Mouse (Mus musculus) midbrain, embryonic 13.5 days (tissue): ENCODE data around the gene Stk38. TPM values are rescaled to one million over a fixed set of nuclear protein-coding genes. Genes with fewer than 3 reads are reported as not detected.
A peak's percentile ranks its signal among the peaks of the same experiment; 100 is the strongest.

ENCODE experiments used
- ATAC-seq: fragments of 200-750 bp; cut with Nextera tagmentation; 2 replicates; pipeline ENCODE4 v1.8.0; 2017; ENCODE audit warnings: mild to moderate bottlenecking, moderate TSS enrichment, moderate library complexity
- H3K27ac ChIP-seq: fragments of 300-500 bp; sonication (generic); 2 replicates; pipeline ENCODE4 v1.5.1; 2015; ENCODE audit warnings: inconsistent platforms, mild to moderate bottlenecking, moderate library complexity
- H3K27me3 ChIP-seq: fragments of 300-500 bp; sonication (generic); 2 replicates; pipeline ENCODE4 v1.6.1; 2015; ENCODE audit warnings: mild to moderate bottlenecking, inconsistent platforms
- H3K36me3 ChIP-seq: fragments of 300-500 bp; sonication (generic); 2 replicates; pipeline ENCODE4 v1.6.1; 2015; ENCODE audit warnings: mild to moderate bottlenecking, inconsistent platforms
- H3K4me1 ChIP-seq: fragments of 300-500 bp; sonication (generic); replicated peaks from 2 replicates; pipeline ENCODE4 v1.6.1; 2015; ENCODE audit warnings: inconsistent platforms
- H3K4me2 ChIP-seq: fragments of 300-500 bp; sonication (generic); replicated peaks from 2 replicates; pipeline ENCODE4 v1.6.1; 2015; ENCODE audit warnings: moderate library complexity, mild to moderate bottlenecking, inconsistent platforms
- H3K4me3 ChIP-seq: fragments of 300-500 bp; sonication (generic); replicated peaks from 2 replicates; pipeline ENCODE4 v1.5.1; 2015; ENCODE audit warnings: mild to moderate bottlenecking, inconsistent platforms
- H3K9ac ChIP-seq: fragments of 300-500 bp; sonication (generic); replicated peaks from 2 replicates; pipeline ENCODE4 v1.6.1; 2015; ENCODE audit warnings: mild to moderate bottlenecking, inconsistent platforms
- H3K9me3 ChIP-seq: fragments of 300-500 bp; sonication (generic); 2 replicates; pipeline ENCODE4 v1.6.1; 2016; ENCODE audit warnings: mild to moderate bottlenecking, inconsistent platforms
- WGBS: fragments of 180-500 bp; shearing (Covaris S2); methylation state at CpG from one replicate; pipeline ENCODE4 v1.1.7; 2015; 5-methylcytosine and 5-hydroxymethylcytosine counted together
- polyA plus RNA-seq: library from polyadenylated mRNA; unstranded; fragments of >200 nt; fragmentation: Nextera tagmentation; extraction: Ambion mirVana; gene quantifications from 2 replicates; pipeline ENCODE4 v1.2.1, GENCODE M21; 2015

The Stk38 gene
- polyA plus RNA-seq, 1 experiment from 2014 or later: 134 TPM

- Histone ChIP-seq H3K27me3 (peaks cover 11% of the 10 kb centered on the region), H3K4me2 (no peak overlapping the region), H3K9ac (no peak overlapping the region), H3K27ac (no peak overlapping the region), H3K4me3 (no peak overlapping the region), H3K4me1 (0 out of 2 replicates have a peak, but pooled peaks cover 3% of the 10 kb centered on the region), H3K9me3 (0 out of 2 replicates have a peak, but pooled peaks cover 2% of the 10 kb centered on the region), H3K36me3 (no peaks in the 10 kb centered on the region)
- no peak for ATAC-seq
Observed at GRCm38 (mm10) chr17:29020444-29020843, 12.6 kb upstream of the Stk38 start.

- no peaks in the 10 kb centered on the region for H3K36me3 ChIP-seq
- 83% methylated on average over 7 of the region's 7 CpGs for WGBS
Observed at GRCm38 (mm10) chr17:29019391-29019790, 11.6 kb upstream of the Stk38 start.

GRCm38 (mm10) chr17:29018292-29018984 is 10.6 kb upstream of the Stk38 start:
- Histone ChIP-seq H3K27me3 (no peaks in the 10 kb centered on the region), H3K27ac (no peak overlapping the region), H3K36me3 (no peaks in the 10 kb centered on the region), H3K4me1 (no peaks in the 10 kb centered on the region), H3K4me2 (no peak overlapping the region), H3K9ac (no peak overlapping the region), H3K9me3 (0 out of 2 replicates have a peak, but pooled peaks cover 3% of the 10 kb centered on the region), H3K4me3 (no peak overlapping the region)
- ATAC-seq: no peak
- WGBS: 47% methylated on average over 11 of the region's 11 CpGs

More at GRCm38 (mm10) chr17:29019391-29019790, 11.6 kb upstream of the Stk38 start:
- Histone ChIP-seq H3K27me3 (peaks cover 4% of the 10 kb centered on the region), H3K4me1 (0 out of 2 replicates have a peak, but pooled peaks cover 3% of the 10 kb centered on the region), H3K9ac (no peak overlapping the region), H3K9me3 (0 out of 2 replicates have a peak, but pooled peaks cover 3% of the 10 kb centered on the region), H3K4me3 (no peak overlapping the region), H3K27ac (no peak overlapping the region), H3K4me2 (no peak overlapping the region)
- ATAC-seq: no peak

- ATAC-seq: no peak
- Histone ChIP-seq H3K36me3 (no peaks in the 10 kb centered on the region), H3K4me3 (no peak overlapping the region), H3K9ac (no peak overlapping the region), H3K27ac (no peak overlapping the region), H3K27me3 (no peaks in the 10 kb centered on the region), H3K4me1 (no peaks in the 10 kb centered on the region), H3K4me2 (no peak overlapping the region), H3K9me3 (0 out of 2 replicates have a peak, but pooled peaks cover 3% of the 10 kb centered on the region)
- WGBS: 84% methylated on average over 4 of the region's 4 CpGs
Observed at GRCm38 (mm10) chr17:29016705-29017104, 8.9 kb upstream of the Stk38 start.

GRCm38 (mm10) chr17:29015638-29016037 is 7.8 kb upstream of the Stk38 start:
- Histone ChIP-seq H3K9me3 (0 out of 2 replicates have a peak, but pooled peaks cover 3% of the 10 kb centered on the region), H3K4me3 (no peak overlapping the region), H3K4me1 (no peaks in the 10 kb centered on the region), H3K27ac (no peak overlapping the region), H3K27me3 (no peaks in the 10 kb centered on the region), H3K9ac (no peak overlapping the region), H3K36me3 (no peaks in the 10 kb centered on the region), H3K4me2 (no peak overlapping the region)
- no peak for ATAC-seq
- 28% methylated on average over 2 of the region's 2 CpGs for WGBS

- H3K4me3 ChIP-seq: no peak overlapping the region
- no peak overlapping the region for H3K9ac ChIP-seq
- H3K4me1 ChIP-seq: no peaks in the 10 kb centered on the region
- H3K9me3 ChIP-seq: 0 out of 2 replicates have a peak, but pooled peaks cover 3% of the 10 kb centered on the region
- no peak overlapping the region for H3K4me2 ChIP-seq
- no peaks in the 10 kb centered on the region for H3K27me3 ChIP-seq
- ATAC-seq: no peak
- H3K36me3 ChIP-seq: no peaks in the 10 kb centered on the region
- no peak overlapping the region for H3K27ac ChIP-seq
Observed at GRCm38 (mm10) chr17:29014235-29014634, 6.4 kb upstream of the Stk38 start.

GRCm38 (mm10) chr17:29009181-29009580 is 1.4 kb upstream of the Stk38 start:
- ATAC-seq: no peak
- H3K9me3 ChIP-seq: no peaks in the 10 kb centered on the region
- no peak overlapping the region for H3K4me2 ChIP-seq
- peaks cover 30% of the 10 kb centered on the region for H3K4me1 ChIP-seq
- H3K4me3 ChIP-seq: no peak overlapping the region
- no peaks in the 10 kb centered on the region for H3K36me3 ChIP-seq
- 85% methylated on average over 4 of the region's 4 CpGs for WGBS
- no peak overlapping the region for H3K27ac ChIP-seq
- H3K27me3 ChIP-seq: no peaks in the 10 kb centered on the region
- H3K9ac ChIP-seq: no peak overlapping the region

- Histone ChIP-seq H3K4me3 (peak overlapping the region; percentile 96), H3K4me2 (peak overlapping the region; percentile 83), H3K27me3 (no peaks in the 10 kb centered on the region), H3K36me3 (no peaks in the 10 kb centered on the region), H3K27ac (peak overlapping the region; percentile 95), H3K9me3 (no peaks in the 10 kb centered on the region), H3K4me1 (peaks cover 30% of the 10 kb centered on the region), H3K9ac (peak overlapping the region; percentile 97)
- 6% methylated on average over 8 of the region's 8 CpGs for WGBS
- ATAC-seq: no peak; the same call in 1 of the 2 replicates
Observed at GRCm38 (mm10) chr17:29008326-29008650, 493 bp upstream of the Stk38 start.

GRCm38 (mm10) chr17:29007243-29007640 is 553 bp downstream of the Stk38 start:
- no peak for ATAC-seq
- Histone ChIP-seq H3K27me3 (no peaks in the 10 kb centered on the region), H3K36me3 (no peaks in the 10 kb centered on the region), H3K4me3 (peak overlapping the region; percentile 96), H3K9ac (peak overlapping the region; percentile 97), H3K4me1 (peaks cover 30% of the 10 kb centered on the region), H3K27ac (peak overlapping the region; percentile 95), H3K4me2 (peak overlapping the region; percentile 83), H3K9me3 (no peaks in the 10 kb centered on the region)
- under 1% methylated on average over 19 of the region's 19 CpGs for WGBS

GRCm38 (mm10) chr17:29006812-29007211 is 983 bp downstream of the Stk38 start:
- Histone ChIP-seq H3K36me3 (no peaks in the 10 kb centered on the region), H3K9me3 (no peaks in the 10 kb centered on the region), H3K4me3 (peak overlapping the region; percentile 96), H3K27me3 (no peaks in the 10 kb centered on the region), H3K9ac (peak overlapping the region; percentile 97), H3K4me1 (peaks cover 30% of the 10 kb centered on the region), H3K4me2 (peak overlapping the region; percentile 83), H3K27ac (peak overlapping the region; percentile 95)
- 8% methylated on average over 7 of the region's 7 CpGs for WGBS
- ATAC-seq: no peak

GRCm38 (mm10) chr17:29005002-29005401 is 2.8 kb downstream of the Stk38 start:
- H3K4me2 ChIP-seq: peak overlapping the region; percentile 83

GRCm38 (mm10) chr17:29003740-29004139 is 4.1 kb downstream of the Stk38 start:
- Histone ChIP-seq H3K27ac (no peak overlapping the region), H3K9ac (no peak overlapping the region), H3K4me1 (peaks cover 30% of the 10 kb centered on the region), H3K4me2 (no peak overlapping the region), H3K36me3 (peaks cover 23% of the 10 kb centered on the region), H3K27me3 (no peaks in the 10 kb centered on the region), H3K4me3 (no peak overlapping the region), H3K9me3 (no peaks in the 10 kb centered on the region)
- WGBS: 92% methylated on average over 1 of the region's 1 CpGs
- no peak for ATAC-seq

More at GRCm38 (mm10) chr17:29005002-29005401, 2.8 kb downstream of the Stk38 start:
- Histone ChIP-seq H3K36me3 (peaks cover 11% of the 10 kb centered on the region), H3K4me3 (0 out of 2 replicates have a peak overlapping the region, but pooled peaks have one; percentile 96), H3K9me3 (no peaks in the 10 kb centered on the region), H3K9ac (no peak overlapping the region), H3K27ac (no peak overlapping the region), H3K27me3 (no peaks in the 10 kb centered on the region), H3K4me1 (peaks cover 30% of the 10 kb centered on the region)
- ATAC-seq: no peak
- WGBS: 93% methylated on average over 3 of the region's 3 CpGs
